Mouse (Mus musculus): Measurements from ENCODE around the gene Smad5. TPM values are rescaled to one million over a fixed set of nuclear protein-coding genes. Genes with fewer than 3 reads are reported as not detected.

Gene Smad5
- polyA plus RNA-seq, 1 experiment from 2014 or later: 44.3 TPM

DNA sequence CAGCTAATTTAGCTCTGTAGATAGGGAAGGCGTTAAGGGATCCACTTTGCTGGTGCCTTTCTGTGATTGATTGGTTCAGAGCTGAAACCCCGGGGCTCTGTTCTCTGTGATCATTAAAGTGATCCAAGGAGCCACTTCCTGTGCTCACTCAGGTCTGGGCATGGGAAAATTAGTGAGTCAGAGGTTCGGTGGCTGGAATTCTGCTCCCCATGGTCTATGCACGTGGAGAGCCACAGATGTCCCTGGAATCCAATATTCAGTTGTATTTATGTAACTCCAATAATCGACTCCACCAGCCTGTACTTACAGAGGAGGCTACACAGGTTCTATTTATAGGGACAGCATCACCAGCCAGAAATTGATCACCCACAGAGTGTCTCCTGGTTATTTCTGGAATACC lies 63.4 kb downstream of the Smad5 start:
- 58% methylated on average over 5 of the region's 5 CpGs for WGBS
- Histone ChIP-seq H3K4me1 (peaks cover 54% of the 10 kb centered on the region), H3K4me3 (no peak overlapping the region), H3K9me3 (no peaks in the 10 kb centered on the region), H3K36me3 (replicated peaks) (no peaks in the 10 kb centered on the region), H3K27ac (replicated peaks) (peak overlapping the region; percentile 73), H3K27me3 (replicated peaks; ENCODE audit: low read depth, poor library complexity, severe bottlenecking) (peaks cover 26% of the 10 kb centered on the region)
- no peak for DNase-seq (ENCODE audit: low spot score)

DNA sequence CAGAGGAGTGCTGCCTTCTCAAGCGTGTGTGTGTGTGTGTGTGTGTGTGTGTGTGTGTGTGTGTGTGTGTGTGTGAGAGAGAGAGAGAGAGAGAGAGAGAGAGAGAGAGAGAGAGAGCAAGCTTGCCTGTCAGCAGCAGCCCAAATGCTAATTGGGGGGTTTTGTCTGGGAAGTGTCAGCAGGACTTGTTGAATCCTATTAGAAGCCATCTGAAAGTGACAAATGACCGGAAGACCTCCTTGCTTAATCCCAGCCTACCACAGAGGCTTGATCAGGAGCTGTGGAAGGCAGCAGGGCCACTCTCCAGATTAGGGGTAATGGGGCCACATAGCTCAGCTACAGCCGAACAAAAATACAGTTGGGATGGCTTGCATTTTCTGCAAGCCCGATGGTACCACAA lies 66.6 kb downstream of the Smad5 start:
- no peak for DNase-seq (ENCODE audit: low spot score)
- Histone ChIP-seq H3K4me3 (no peak overlapping the region), H3K9me3 (no peaks in the 10 kb centered on the region), H3K36me3 (replicated peaks) (no peaks in the 10 kb centered on the region), H3K27ac (replicated peaks) (0 out of 2 replicates have a peak overlapping the region, but pooled peaks have one; percentile 24), H3K27me3 (replicated peaks; ENCODE audit: low read depth, poor library complexity, severe bottlenecking) (0 out of 2 replicates have a peak, but pooled peaks cover 4% of the 10 kb centered on the region), H3K4me1 (peaks cover 55% of the 10 kb centered on the region)
- 34% methylated on average over 4 of the region's 4 CpGs for WGBS

DNA sequence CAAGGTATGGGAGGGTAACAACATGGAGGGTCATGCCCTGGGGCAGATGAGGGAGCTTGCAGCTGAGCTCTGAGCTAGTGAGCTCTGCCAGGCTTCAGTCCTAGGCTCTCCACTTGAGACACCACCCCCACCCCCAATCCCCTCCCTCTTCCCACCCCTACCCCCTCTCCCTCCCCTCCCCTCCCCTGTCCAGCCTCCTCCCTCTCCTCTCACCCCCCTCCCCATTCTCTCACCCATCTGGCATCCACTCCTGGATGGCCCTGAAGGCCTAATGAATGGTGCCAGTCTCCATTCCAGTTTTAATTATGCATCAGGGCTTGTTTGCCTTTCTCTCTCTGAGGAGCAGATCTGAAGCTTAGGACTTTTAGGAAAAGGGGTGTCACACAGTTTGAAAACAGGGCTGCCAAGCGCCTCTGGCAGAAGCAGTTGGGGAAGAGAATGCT lies 67.3 kb downstream of the Smad5 start:
- 55% methylated on average over 1 of the region's 1 CpGs for WGBS
- H3K27ac ChIP-seq (replicated peaks): 0 out of 2 replicates have a peak overlapping the region, but pooled peaks have one; percentile 26
- 0 out of 2 replicates have a peak, but pooled peaks cover under 1% of the 10 kb centered on the region for H3K27me3 ChIP-seq (replicated peaks; ENCODE audit: low read depth, poor library complexity, severe bottlenecking)
- H3K4me1 ChIP-seq: peaks cover 52% of the 10 kb centered on the region
- no peak for DNase-seq (ENCODE audit: low spot score)
- H3K9me3 ChIP-seq: no peaks in the 10 kb centered on the region
- H3K36me3 ChIP-seq (replicated peaks): no peaks in the 10 kb centered on the region
- no peak overlapping the region for H3K4me3 ChIP-seq

- no peak for DNase-seq (ENCODE audit: low spot score)
- H3K36me3 ChIP-seq (replicated peaks): no peaks in the 10 kb centered on the region
- H3K4me1 ChIP-seq: peaks cover 45% of the 10 kb centered on the region
- H3K4me3 ChIP-seq: no peak overlapping the region
- no peaks in the 10 kb centered on the region for H3K27me3 ChIP-seq (replicated peaks; ENCODE audit: low read depth, poor library complexity, severe bottlenecking)
- 70% methylated on average over 5 of the region's 5 CpGs for WGBS
- 0 out of 2 replicates have a peak overlapping the region, but pooled peaks have one; percentile 26 for H3K27ac ChIP-seq (replicated peaks)
- H3K9me3 ChIP-seq: no peaks in the 10 kb centered on the region
These were observed 68.0 kb downstream of the Smad5 start for GRCm38 (mm10) chr13:56770786-56771185.

GRCm38 (mm10) chr13:56772592-56772991 lies 69.8 kb downstream of the Smad5 start:
- Histone ChIP-seq H3K36me3 (replicated peaks) (no peaks in the 10 kb centered on the region), H3K27me3 (replicated peaks; ENCODE audit: low read depth, poor library complexity, severe bottlenecking) (no peaks in the 10 kb centered on the region), H3K4me3 (no peak overlapping the region), H3K9me3 (no peaks in the 10 kb centered on the region), H3K4me1 (peaks cover 35% of the 10 kb centered on the region), H3K27ac (replicated peaks) (no peak overlapping the region)
- WGBS: 54% methylated on average over 3 of the region's 3 CpGs
- no peak for DNase-seq (ENCODE audit: low spot score)

GRCm38 (mm10) chr13:56773262-56773870 lies 70.6 kb downstream of the Smad5 start:
- WGBS: 54% methylated on average over 14 of the region's 14 CpGs
- Histone ChIP-seq H3K4me1 (peaks cover 35% of the 10 kb centered on the region), H3K9me3 (no peaks in the 10 kb centered on the region), H3K4me3 (no peak overlapping the region), H3K27me3 (replicated peaks; ENCODE audit: low read depth, poor library complexity, severe bottlenecking) (no peaks in the 10 kb centered on the region), H3K27ac (replicated peaks) (no peak overlapping the region), H3K36me3 (replicated peaks) (no peaks in the 10 kb centered on the region)
- no peak for DNase-seq (ENCODE audit: low spot score)

DNA sequence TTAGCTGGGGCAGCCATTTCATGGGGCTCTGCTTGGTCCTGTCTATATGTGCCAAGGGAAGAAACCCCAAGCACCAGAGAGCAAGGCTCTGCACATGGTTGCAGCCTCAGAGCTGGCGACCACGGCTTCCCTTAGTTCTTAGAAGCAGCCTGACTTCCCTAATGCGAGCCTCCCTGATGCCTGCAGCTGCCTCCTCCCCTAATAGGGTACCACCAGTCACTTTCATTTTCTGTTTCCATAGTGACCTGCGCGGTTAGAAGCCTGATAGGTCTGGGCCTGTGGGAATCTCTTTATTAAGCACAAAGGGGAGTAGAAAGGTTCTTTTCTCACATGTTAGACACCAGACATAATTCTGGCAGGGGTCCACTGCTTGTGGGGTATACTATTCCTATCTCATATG lies 71.5 kb downstream of the Smad5 start:
- H3K4me1 ChIP-seq: peaks cover 27% of the 10 kb centered on the region
- H3K4me3 ChIP-seq: no peak overlapping the region
- H3K27me3 ChIP-seq (replicated peaks; ENCODE audit: low read depth, poor library complexity, severe bottlenecking): no peaks in the 10 kb centered on the region
- 45% methylated on average over 5 of the region's 5 CpGs for WGBS
- no peak for DNase-seq (ENCODE audit: low spot score)
- H3K9me3 ChIP-seq: no peaks in the 10 kb centered on the region
- no peak overlapping the region for H3K27ac ChIP-seq (replicated peaks)
- H3K36me3 ChIP-seq (replicated peaks): no peaks in the 10 kb centered on the region

DNA sequence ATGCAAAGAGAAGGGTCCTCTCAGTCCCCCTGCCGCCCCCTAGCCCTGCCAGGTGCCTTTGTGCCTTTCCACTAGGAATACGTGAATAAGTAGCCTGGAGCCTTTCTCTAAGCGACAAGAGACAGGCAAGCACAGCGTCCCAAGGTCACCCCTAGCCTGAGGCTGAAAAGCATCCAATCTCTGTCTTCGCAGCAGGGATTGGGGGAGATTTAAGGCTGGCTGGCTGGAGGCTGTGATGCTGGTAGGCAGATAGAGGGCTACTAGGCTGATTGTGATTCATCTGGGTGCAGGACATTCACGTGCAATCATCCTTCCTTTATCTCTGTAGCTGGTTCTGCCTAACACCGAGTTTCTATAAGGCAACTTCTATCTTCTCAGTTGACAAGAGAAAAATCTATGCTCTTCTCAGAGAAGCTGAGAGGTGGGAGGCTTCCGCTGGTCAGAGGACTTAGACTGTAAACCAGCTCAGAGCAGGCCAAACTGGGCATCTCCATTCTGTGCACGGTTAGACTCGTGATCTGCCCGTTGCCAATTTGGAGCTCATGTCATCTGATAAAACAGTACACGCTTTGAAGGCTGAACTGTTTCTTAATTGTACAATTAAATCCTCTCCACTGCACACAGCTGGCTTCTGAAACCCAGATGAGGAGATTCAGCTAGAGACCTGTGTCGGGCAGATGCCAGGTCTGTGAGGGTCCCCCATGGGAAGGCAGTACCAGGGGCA lies 78.1 kb downstream of the Smad5 start:
- WGBS: 65% methylated on average over 13 of the region's 13 CpGs
- no peak overlapping the region for H3K4me3 ChIP-seq
- no peak overlapping the region; the same call in 1 of the 2 replicates for H3K27ac ChIP-seq (replicated peaks)
- no peak for DNase-seq (ENCODE audit: low spot score)
- peaks cover 14% of the 10 kb centered on the region; the same call in 1 of the 2 replicates for H3K4me1 ChIP-seq
- 0 out of 2 replicates have a peak, but pooled peaks cover 5% of the 10 kb centered on the region for H3K9me3 ChIP-seq
- 0 out of 2 replicates have a peak, but pooled peaks cover 6% of the 10 kb centered on the region for H3K27me3 ChIP-seq (replicated peaks; ENCODE audit: low read depth, poor library complexity, severe bottlenecking)
- no peaks in the 10 kb centered on the region for H3K36me3 ChIP-seq (replicated peaks)

GRCm38 (mm10) chr13:56781697-56782096 lies 78.9 kb downstream of the Smad5 start:
- Histone ChIP-seq H3K9me3 (0 out of 2 replicates have a peak, but pooled peaks cover 5% of the 10 kb centered on the region), H3K27ac (replicated peaks) (no peak overlapping the region), H3K4me3 (no peak overlapping the region), H3K4me1 (peaks cover 14% of the 10 kb centered on the region; the same call in 1 of the 2 replicates), H3K36me3 (replicated peaks) (no peaks in the 10 kb centered on the region), H3K27me3 (replicated peaks; ENCODE audit: low read depth, poor library complexity, severe bottlenecking) (0 out of 2 replicates have a peak, but pooled peaks cover 6% of the 10 kb centered on the region)
- no peak for DNase-seq (ENCODE audit: low spot score)
- WGBS: 87% methylated on average over 3 of the region's 3 CpGs

- Histone ChIP-seq H3K4me3 (no peak overlapping the region), H3K9me3 (0 out of 2 replicates have a peak, but pooled peaks cover 5% of the 10 kb centered on the region), H3K27ac (replicated peaks) (no peak overlapping the region)
These were observed 79.8 kb downstream of the Smad5 start for GRCm38 (mm10) chr13:56782621-56783020.

GRCm38 (mm10) chr13:56790683-56791082 lies 87.9 kb downstream of the Smad5 start:
- peaks cover 6% of the 10 kb centered on the region; the same call in 1 of the 2 replicates for H3K27me3 ChIP-seq (replicated peaks; ENCODE audit: low read depth, poor library complexity, severe bottlenecking)
- H3K9me3 ChIP-seq: no peaks in the 10 kb centered on the region
- 87% methylated on average over 3 of the region's 3 CpGs for WGBS
- DNase-seq (ENCODE audit: low spot score): no peak
- H3K27ac ChIP-seq (replicated peaks): no peak overlapping the region
- no peak overlapping the region for H3K4me3 ChIP-seq
- H3K36me3 ChIP-seq (replicated peaks): no peaks in the 10 kb centered on the region
- peaks cover 35% of the 10 kb centered on the region for H3K4me1 ChIP-seq

More at GRCm38 (mm10) chr13:56782621-56783020, 79.8 kb downstream of the Smad5 start:
- H3K36me3 ChIP-seq (replicated peaks): no peaks in the 10 kb centered on the region
- DNase-seq (ENCODE audit: low spot score): no peak
- H3K27me3 ChIP-seq (replicated peaks; ENCODE audit: low read depth, poor library complexity, severe bottlenecking): 0 out of 2 replicates have a peak, but pooled peaks cover 6% of the 10 kb centered on the region
- H3K4me1 ChIP-seq: peaks cover 14% of the 10 kb centered on the region; the same call in 1 of the 2 replicates
- WGBS: 81% methylated on average over 1 of the region's 1 CpGs
